Mouse (Mus musculus) left cerebral cortex, postnatal 10 days (tissue): Measurements from ENCODE around the gene Fermt1. TPM values are rescaled to one million over a fixed set of nuclear protein-coding genes. Genes with fewer than 3 reads are reported as not detected.
A peak's percentile ranks its signal among the peaks of the same experiment; 100 is the strongest.

Experiments
- DNase-seq, 2 experiments: peaks; one replicate each; pipeline ENCODE4 v3.0.0; 2021 to 2022; ENCODE audit warnings: low spot score in 2 of 2, mixed read lengths in 1 of 2; ENCODE audit errors: extremely low spot score in 1 of 2
- intact Hi-C: fragments of 180-260 bp; cut with DNase I; formaldehyde crosslinking; loops from one replicate; pipeline ENCODE4 v1.15.1; 2025
- total RNA-seq, 2 experiments: library from RNA; stranded (reverse); gene quantifications; 2 replicates each; pipeline ENCODE4 v1.2.3; 2021

The Fermt1 gene
- 1 to 10 TPM in 1 of 2 experiments, under 1 TPM in 1; 0.93 to 1.1 TPM for total RNA-seq

- intact Hi-C loops: no loop called here
- peak in 1 of 2 experiments; percentile 29 for DNase-seq
Measured at GRCm38 (mm10) chr2:132945326-132946207, at the start of gene Fermt1. Gene Fermt1, minus strand, starts transcription at chr2:132945906.

GRCm38 (mm10) chr2:132992659-132993531 is 47.2 kb upstream of the Fermt1 start:
- intact Hi-C loops: no loop called here

GRCm38 (mm10) chr2:132989778-132990564 is 44.3 kb upstream of the Fermt1 start:
- intact Hi-C loops: no loop called here

More at GRCm38 (mm10) chr2:132992659-132993531, 47.2 kb upstream of the Fermt1 start:
- no peak for DNase-seq

GRCm38 (mm10) chr2:132973346-132973745 is 27.6 kb upstream of the Fermt1 start:
- intact Hi-C loops: no loop called here
- DNase-seq: no peak

More at GRCm38 (mm10) chr2:132989778-132990564, 44.3 kb upstream of the Fermt1 start:
- no peak for DNase-seq

GRCm38 (mm10) chr2:132970772-132971173 is 25.1 kb upstream of the Fermt1 start:
- DNase-seq: peak in 1 of 2 experiments; percentile 17
- intact Hi-C loops: no loop called here

- intact Hi-C loops: no loop called here
- no peak for DNase-seq
Measured at GRCm38 (mm10) chr2:132957786-132958185, 12.1 kb upstream of the Fermt1 start.

GRCm38 (mm10) chr2:132952197-132952596 is 6.5 kb upstream of the Fermt1 start:
- intact Hi-C loops: no loop called here
- peak in 1 of 2 experiments; percentile 30 for DNase-seq

GRCm38 (mm10) chr2:132948174-132948573 is 2.5 kb upstream of the Fermt1 start:
- intact Hi-C loops: no loop called here
- no peak for DNase-seq

GRCm38 (mm10) chr2:132946976-132947375 is 1.3 kb upstream of the Fermt1 start:
- intact Hi-C loops: no loop called here
- DNase-seq: no peak

- intact Hi-C loops: no loop called here
- no peak for DNase-seq
Measured at GRCm38 (mm10) chr2:132944711-132945325, 888 bp downstream of the Fermt1 start.

- intact Hi-C loops: no loop called here
- no peak for DNase-seq
Measured at GRCm38 (mm10) chr2:132943997-132944396, 1.7 kb downstream of the Fermt1 start.

GRCm38 (mm10) chr2:132943596-132943995 is 2.1 kb downstream of the Fermt1 start:
- intact Hi-C loops: no loop called here

GRCm38 (mm10) chr2:132939056-132939455 is 6.7 kb downstream of the Fermt1 start:
- intact Hi-C loops: no loop called here
- no peak for DNase-seq

More at GRCm38 (mm10) chr2:132943596-132943995, 2.1 kb downstream of the Fermt1 start:
- no peak for DNase-seq

- intact Hi-C loops: no loop called here
- DNase-seq: no peak
Measured at GRCm38 (mm10) chr2:132936176-132936575, 9.5 kb downstream of the Fermt1 start.

GRCm38 (mm10) chr2:132934711-132935110 is 11.0 kb downstream of the Fermt1 start:
- DNase-seq: no peak
- intact Hi-C loops: no loop called here

- intact Hi-C loops: no loop called here
- no peak for DNase-seq
Measured at GRCm38 (mm10) chr2:132934142-132934541, 11.6 kb downstream of the Fermt1 start.

- DNase-seq: no peak
- intact Hi-C loops: no loop called here
Measured at GRCm38 (mm10) chr2:132928999-132929398, 16.7 kb downstream of the Fermt1 start.

GRCm38 (mm10) chr2:132927871-132928270 is 17.8 kb downstream of the Fermt1 start:
- intact Hi-C loops: no loop called here
- DNase-seq: no peak
